Mouse (Mus musculus) spleen, adult 12 weeks (tissue): ENCODE data around the gene Ppp2r1b.

Experiments used
- DNase-seq: peaks from one replicate; pipeline ENCODE4 v3.0.0; 2022; ENCODE audit warnings: low spot score

The Ppp2r1b gene

GRCm38 (mm10) chr9:50919554-50919953 lies 74.5 kb downstream of the Ppp2r1b start:
- DNase-seq = no peak

DNA sequence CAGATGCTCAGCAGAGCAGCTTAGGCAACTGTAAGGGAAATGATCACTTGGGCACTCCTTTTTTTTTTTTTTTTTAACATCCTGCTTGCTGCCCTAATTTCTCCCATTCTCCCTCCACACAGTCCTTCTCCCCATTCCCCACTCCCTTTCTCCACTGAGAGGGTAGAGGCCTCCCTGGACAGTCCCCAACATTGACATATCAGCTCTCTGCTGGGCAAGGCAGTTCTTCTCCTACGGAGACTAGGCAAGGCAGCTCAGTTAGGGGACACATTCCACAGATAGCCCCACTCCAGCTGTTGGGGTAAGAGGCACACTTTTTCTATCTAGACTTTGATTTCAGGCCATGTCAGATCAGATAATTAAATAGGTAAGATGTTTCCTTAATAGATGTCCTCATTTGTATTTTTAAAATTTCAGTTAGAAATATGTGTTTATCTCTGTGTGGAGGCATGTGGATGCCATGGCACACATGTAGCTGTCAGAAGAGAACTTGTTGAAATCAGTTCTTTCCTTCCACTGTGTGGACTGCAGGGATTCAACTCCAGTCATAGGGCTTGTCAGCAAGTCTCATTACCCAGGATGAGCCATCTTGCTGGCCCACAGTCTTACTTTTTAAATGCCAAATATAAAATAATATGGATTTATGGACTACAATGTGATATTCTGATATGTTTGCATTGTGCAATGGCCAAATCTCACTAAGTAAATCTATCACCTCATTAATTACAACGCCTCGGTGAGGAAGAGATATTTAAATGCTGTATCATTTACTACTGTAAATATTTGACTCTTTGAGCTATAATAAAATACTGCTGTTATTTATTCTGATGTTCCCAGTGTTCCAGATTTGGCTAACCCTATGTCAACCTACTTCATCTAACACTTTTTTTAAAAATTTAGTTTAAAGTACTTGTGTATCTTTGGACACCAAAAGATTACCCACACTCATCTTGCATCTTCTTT lies 76.1 kb downstream of the Ppp2r1b start:
- DNase-seq = no peak

- DNase-seq = no peak
These were observed 77.5 kb downstream of the Ppp2r1b start for GRCm38 (mm10) chr9:50922363-50923153.

DNA sequence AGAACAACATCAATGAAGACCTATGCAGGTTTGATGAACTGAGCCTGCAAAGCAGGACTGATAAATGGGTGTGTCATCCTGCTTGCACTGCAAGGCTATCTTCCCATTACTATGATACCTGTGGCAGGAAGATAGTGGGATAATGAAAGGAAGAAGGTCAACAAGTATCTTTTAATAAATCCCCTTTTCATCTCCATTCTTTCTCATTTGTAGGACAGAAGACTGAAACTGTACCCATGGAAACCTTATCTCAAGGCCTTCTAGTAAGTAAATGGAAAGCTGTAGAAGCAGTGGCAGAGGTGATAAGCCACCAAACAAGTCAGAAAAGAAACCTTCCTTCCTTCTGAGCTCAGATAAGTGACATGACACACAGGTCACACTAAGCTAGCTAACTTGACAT lies 79.4 kb downstream of the Ppp2r1b start:
- DNase-seq = no peak

- no peak for DNase-seq
These were observed 80.7 kb downstream of the Ppp2r1b start for GRCm38 (mm10) chr9:50925801-50926200.

DNA sequence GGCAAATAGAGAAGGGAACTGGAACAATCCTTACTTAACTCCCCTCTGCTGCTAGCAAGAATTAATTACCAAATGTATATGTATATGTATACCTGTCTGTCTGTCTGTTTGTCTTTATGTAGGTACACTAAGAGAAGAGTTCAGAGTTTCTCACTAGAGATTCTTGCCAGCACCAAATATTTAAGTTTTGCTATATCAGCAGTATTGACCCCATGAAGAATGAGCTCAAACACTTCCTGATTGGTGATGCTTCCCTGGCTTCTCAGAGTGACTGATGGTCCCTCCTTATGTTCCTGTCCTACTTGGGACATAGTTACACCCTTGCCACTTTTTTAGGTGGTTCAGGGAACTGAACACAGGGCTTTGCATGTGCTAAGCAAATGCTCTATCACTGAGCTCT lies 84.9 kb downstream of the Ppp2r1b start:
- no peak for DNase-seq

GRCm38 (mm10) chr9:50941804-50942401 lies 96.8 kb downstream of the Ppp2r1b start:
- no peak for DNase-seq

DNA sequence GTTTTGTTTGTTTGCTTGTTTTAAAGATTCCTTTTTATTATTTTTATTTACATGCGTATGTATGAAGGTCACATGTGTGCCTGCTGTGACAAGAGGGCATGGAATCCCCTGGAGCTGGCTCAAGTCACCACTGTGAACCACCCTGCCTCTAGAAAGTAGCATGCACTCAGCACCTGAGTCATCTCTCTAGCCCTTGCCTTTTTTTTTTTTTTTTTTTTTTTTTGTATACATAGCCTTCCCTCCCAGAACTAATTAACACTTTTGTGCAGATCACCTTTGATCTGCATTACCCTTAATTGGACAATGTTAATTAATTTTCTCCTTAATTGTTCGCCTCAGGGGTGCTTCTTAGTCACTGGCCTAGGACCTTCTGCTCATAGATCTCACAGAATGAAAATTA lies 97.6 kb downstream of the Ppp2r1b start:
- DNase-seq = no peak
